Mouse (Mus musculus): ENCODE results near the gene Smyd5. TPM values are rescaled to one million over a fixed set of nuclear protein-coding genes. Genes with fewer than 3 reads are reported as not detected.
A peak's percentile ranks its signal among the peaks of the same experiment; 100 is the strongest.
"Not testable (repeated sequence)": the region's sequence is repeated elsewhere in the genome, so short reads cannot be mapped to it uniquely, and the experiment has no call there.

Gene Smyd5
- polyA plus RNA-seq, 1 experiment from 2014 or later = 74.4 TPM

- peak overlapping the region; percentile 15; the same call in 1 of the 2 replicates for H3K9ac ChIP-seq (replicated peaks; ENCODE audit: low read length)
- H3K27ac ChIP-seq (ENCODE audit: low read length) = peak overlapping the region; percentile 50
- no peak for ATAC-seq (ENCODE audit: low FRiP score, low TSS enrichment)
- 83% methylated on average over 8 of the region's 8 CpGs for WGBS
- H3K9me3 ChIP-seq (ENCODE audit: low read length) = no peaks in the 10 kb centered on the region
- H3K36me3 ChIP-seq (ENCODE audit: insufficient read depth, low read length) = peaks cover 59% of the 10 kb centered on the region
- no peak overlapping the region for H3K4me3 ChIP-seq (ENCODE audit: low read length)
- no peak overlapping the region for H3K4me2 ChIP-seq (replicated peaks; ENCODE audit: low read depth, low read length)
- H3K4me1 ChIP-seq (ENCODE audit: insufficient read depth, low read length) = peaks cover 12% of the 10 kb centered on the region
- H3K27me3 ChIP-seq (ENCODE audit: insufficient read depth, low read length) = no peaks in the 10 kb centered on the region
Observed at GRCm38 (mm10) chr6:85444266-85444965, 12.6 kb downstream of the Smyd5 start.

GRCm38 (mm10) chr6:85445286-85445685, 13.5 kb downstream of the Smyd5 start:
- H3K9me3 ChIP-seq (ENCODE audit: low read length) = no peaks in the 10 kb centered on the region
- no peak overlapping the region for H3K4me3 ChIP-seq (ENCODE audit: low read length)
- no peaks in the 10 kb centered on the region for H3K27me3 ChIP-seq (ENCODE audit: insufficient read depth, low read length)
- H3K9ac ChIP-seq (replicated peaks; ENCODE audit: low read length) = peak overlapping the region; percentile 15; the same call in 1 of the 2 replicates
- peak; percentile 92 for ATAC-seq (ENCODE audit: low FRiP score, low TSS enrichment)
- H3K4me2 ChIP-seq (replicated peaks; ENCODE audit: low read depth, low read length) = no peak overlapping the region
- peaks cover 14% of the 10 kb centered on the region for H3K4me1 ChIP-seq (ENCODE audit: insufficient read depth, low read length)
- H3K27ac ChIP-seq (ENCODE audit: low read length) = peak overlapping the region; percentile 50
- WGBS = 40% methylated on average over 5 of the region's 5 CpGs
- peaks cover 50% of the 10 kb centered on the region for H3K36me3 ChIP-seq (ENCODE audit: insufficient read depth, low read length)

- Histone ChIP-seq H3K4me3 (ENCODE audit: low read length) (no peak overlapping the region), H3K9ac (replicated peaks; ENCODE audit: low read length) (no peak overlapping the region), H3K27ac (ENCODE audit: low read length) (no peak overlapping the region), H3K4me1 (ENCODE audit: insufficient read depth, low read length) (peaks cover 19% of the 10 kb centered on the region), H3K4me2 (replicated peaks; ENCODE audit: low read depth, low read length) (no peak overlapping the region), H3K27me3 (ENCODE audit: insufficient read depth, low read length) (no peaks in the 10 kb centered on the region), H3K9me3 (ENCODE audit: low read length) (no peaks in the 10 kb centered on the region), H3K36me3 (ENCODE audit: insufficient read depth, low read length) (peaks cover 32% of the 10 kb centered on the region)
- WGBS = 83% methylated on average over 6 of the region's 6 CpGs
- ATAC-seq (ENCODE audit: low FRiP score, low TSS enrichment) = no peak
Observed at GRCm38 (mm10) chr6:85447351-85447750, 15.6 kb downstream of the Smyd5 start.

GRCm38 (mm10) chr6:85450140-85450539, 18.4 kb downstream of the Smyd5 start:
- Histone ChIP-seq H3K4me3 (ENCODE audit: low read length) (peak overlapping the region; percentile 78; the same call in 1 of the 2 replicates), H3K4me2 (replicated peaks; ENCODE audit: low read depth, low read length) (peak overlapping the region; percentile 97), H3K9ac (replicated peaks; ENCODE audit: low read length) (peak overlapping the region; percentile 80), H3K36me3 (ENCODE audit: insufficient read depth, low read length) (peaks cover 22% of the 10 kb centered on the region), H3K4me1 (ENCODE audit: insufficient read depth, low read length) (peaks cover 35% of the 10 kb centered on the region)
- not testable (repeated sequence) for H3K27me3 ChIP-seq (ENCODE audit: insufficient read depth, low read length); ATAC-seq (ENCODE audit: low FRiP score, low TSS enrichment); H3K27ac ChIP-seq (ENCODE audit: low read length); H3K9me3 ChIP-seq (ENCODE audit: low read length)
- 58% methylated on average over 1 of the region's 1 CpGs for WGBS

GRCm38 (mm10) chr6:85450697-85451663, 19.2 kb downstream of the Smyd5 start, which contains the start of gene Cct7:
Gene Cct7 (plus strand): TSS chr6:85451514.
- Histone ChIP-seq H3K4me1 (ENCODE audit: insufficient read depth, low read length) (peaks cover 28% of the 10 kb centered on the region), H3K9ac (replicated peaks; ENCODE audit: low read length) (peak within 1 kb of the TSS; percentile 95), H3K4me3 (ENCODE audit: low read length) (peak within 1 kb of the TSS; percentile 78), H3K27ac (ENCODE audit: low read length) (peak within 1 kb of the TSS; percentile 85), H3K9me3 (ENCODE audit: low read length) (no peaks in the 10 kb centered on the region), H3K36me3 (ENCODE audit: insufficient read depth, low read length) (peaks cover 15% of the 10 kb centered on the region), H3K4me2 (replicated peaks; ENCODE audit: low read depth, low read length) (peak within 1 kb of the TSS; percentile 97), H3K27me3 (ENCODE audit: insufficient read depth, low read length) (no peaks in the 10 kb centered on the region)
- ATAC-seq (ENCODE audit: low FRiP score, low TSS enrichment) = peak; percentile 95
- 2% methylated on average over 93 of the region's 96 CpGs for WGBS

GRCm38 (mm10) chr6:85451664-85452410, 20.0 kb downstream of the Smyd5 start, which contains the start of gene Pradc1:
Gene Pradc1 (minus strand): TSS chr6:85451970.
- peaks cover 9% of the 10 kb centered on the region; the same call in 1 of the 2 replicates for H3K36me3 ChIP-seq (ENCODE audit: insufficient read depth, low read length)
- H3K9ac ChIP-seq (replicated peaks; ENCODE audit: low read length) = peak within 1 kb of the TSS; percentile 95
- peaks cover 28% of the 10 kb centered on the region for H3K4me1 ChIP-seq (ENCODE audit: insufficient read depth, low read length)
- WGBS = under 1% methylated on average over 54 of the region's 54 CpGs
- peak within 1 kb of the TSS; percentile 97 for H3K4me2 ChIP-seq (replicated peaks; ENCODE audit: low read depth, low read length)
- peak; percentile 95 for ATAC-seq (ENCODE audit: low FRiP score, low TSS enrichment)
- H3K27me3 ChIP-seq (ENCODE audit: insufficient read depth, low read length) = no peaks in the 10 kb centered on the region
- H3K27ac ChIP-seq (ENCODE audit: low read length) = peak within 1 kb of the TSS; percentile 85
- peak within 1 kb of the TSS; percentile 78 for H3K4me3 ChIP-seq (ENCODE audit: low read length)
- H3K9me3 ChIP-seq (ENCODE audit: low read length) = no peaks in the 10 kb centered on the region

- peak overlapping the region; percentile 97 for H3K4me2 ChIP-seq (replicated peaks; ENCODE audit: low read depth, low read length)
- peak overlapping the region; percentile 95 for H3K9ac ChIP-seq (replicated peaks; ENCODE audit: low read length)
- peaks cover 4% of the 10 kb centered on the region; the same call in 1 of the 2 replicates for H3K36me3 ChIP-seq (ENCODE audit: insufficient read depth, low read length)
- under 1% methylated on average over 15 of the region's 15 CpGs for WGBS
- no peaks in the 10 kb centered on the region for H3K9me3 ChIP-seq (ENCODE audit: low read length)
- peak overlapping the region; percentile 78 for H3K4me3 ChIP-seq (ENCODE audit: low read length)
- ATAC-seq (ENCODE audit: low FRiP score, low TSS enrichment) = no peak
- no peaks in the 10 kb centered on the region for H3K27me3 ChIP-seq (ENCODE audit: insufficient read depth, low read length)
- peak overlapping the region; percentile 85 for H3K27ac ChIP-seq (ENCODE audit: low read length)
- peaks cover 28% of the 10 kb centered on the region for H3K4me1 ChIP-seq (ENCODE audit: insufficient read depth, low read length)
Observed at GRCm38 (mm10) chr6:85452411-85452665, 20.5 kb downstream of the Smyd5 start.

GRCm38 (mm10) chr6:85452816-85453215, 21.0 kb downstream of the Smyd5 start:
- Histone ChIP-seq H3K4me1 (ENCODE audit: insufficient read depth, low read length) (peaks cover 28% of the 10 kb centered on the region), H3K36me3 (ENCODE audit: insufficient read depth, low read length) (no peaks in the 10 kb centered on the region; the same call in 1 of the 2 replicates), H3K4me3 (ENCODE audit: low read length) (peak overlapping the region; percentile 78), H3K27ac (ENCODE audit: low read length) (peak overlapping the region; percentile 85; the same call in 1 of the 2 replicates), H3K4me2 (replicated peaks; ENCODE audit: low read depth, low read length) (peak overlapping the region; percentile 97), H3K9ac (replicated peaks; ENCODE audit: low read length) (peak overlapping the region; percentile 95), H3K9me3 (ENCODE audit: low read length) (no peaks in the 10 kb centered on the region), H3K27me3 (ENCODE audit: insufficient read depth, low read length) (no peaks in the 10 kb centered on the region)
- no peak for ATAC-seq (ENCODE audit: low FRiP score, low TSS enrichment)
- 3% methylated on average over 7 of the region's 7 CpGs for WGBS

GRCm38 (mm10) chr6:85459621-85460020, 27.8 kb downstream of the Smyd5 start:
- no peak for ATAC-seq (ENCODE audit: low FRiP score, low TSS enrichment)
- 86% methylated on average over 2 of the region's 2 CpGs for WGBS
- H3K9ac ChIP-seq (replicated peaks; ENCODE audit: low read length) = no peak overlapping the region
- H3K9me3 ChIP-seq (ENCODE audit: low read length) = no peaks in the 10 kb centered on the region
- no peak overlapping the region for H3K4me3 ChIP-seq (ENCODE audit: low read length)
- peaks cover 51% of the 10 kb centered on the region for H3K36me3 ChIP-seq (ENCODE audit: insufficient read depth, low read length)
- H3K27ac ChIP-seq (ENCODE audit: low read length) = no peak overlapping the region
- no peaks in the 10 kb centered on the region for H3K27me3 ChIP-seq (ENCODE audit: insufficient read depth, low read length)
- peaks cover 2% of the 10 kb centered on the region for H3K4me1 ChIP-seq (ENCODE audit: insufficient read depth, low read length)
- no peak overlapping the region for H3K4me2 ChIP-seq (replicated peaks; ENCODE audit: low read depth, low read length)
